Mouse (Mus musculus) limb, embryonic 15.5 days (tissue): ENCODE results near the gene S100pbp. TPM values are rescaled to one million over a fixed set of nuclear protein-coding genes. Genes with fewer than 3 reads are reported as not detected.

ENCODE experiments used
- ATAC-seq: fragments of 200-750 bp; cut with Nextera tagmentation; 2 replicates; pipeline ENCODE4 v1.8.0; 2017; ENCODE audit warnings: low read depth, moderate TSS enrichment; ENCODE audit not compliant: insufficient number of reproducible peaks, low FRiP score, low TSS enrichment
- H3K27ac ChIP-seq: fragments of 300-500 bp; sonication (generic); 2 replicates; pipeline ENCODE4 v1.5.1; 2015; ENCODE audit warnings: moderate library complexity, mild to moderate bottlenecking, inconsistent platforms
- H3K27me3 ChIP-seq: fragments of 300-500 bp; sonication (generic); 2 replicates; pipeline ENCODE4 v1.6.1; 2015; ENCODE audit warnings: inconsistent platforms
- H3K36me3 ChIP-seq: fragments of 300-500 bp; sonication (generic); 2 replicates; pipeline ENCODE4 v1.6.1; 2015; ENCODE audit warnings: inconsistent platforms
- H3K4me1 ChIP-seq: fragments of 300-500 bp; sonication (generic); 2 replicates; pipeline ENCODE4 v1.6.1; 2015; ENCODE audit warnings: inconsistent platforms
- H3K4me2 ChIP-seq: fragments of 300-500 bp; sonication (generic); 2 replicates; pipeline ENCODE4 v1.6.1; 2015; ENCODE audit warnings: mild to moderate bottlenecking, inconsistent platforms
- H3K4me3 ChIP-seq: fragments of 300-500 bp; sonication (generic); 2 replicates; pipeline ENCODE4 v1.5.1; 2015; ENCODE audit warnings: mild to moderate bottlenecking, inconsistent platforms
- H3K9ac ChIP-seq: fragments of 300-500 bp; sonication (generic); 2 replicates; pipeline ENCODE4 v1.6.1; 2015; ENCODE audit warnings: inconsistent platforms
- H3K9me3 ChIP-seq: fragments of 300-500 bp; sonication (generic); 2 replicates; pipeline ENCODE4 v1.6.1; 2016; ENCODE audit warnings: inconsistent platforms
- WGBS: fragments of 180-500 bp; shearing (Covaris S2); methylation state at CpG from one replicate; pipeline ENCODE4 v1.1.7; 2015; 5-methylcytosine and 5-hydroxymethylcytosine counted together
- polyA plus RNA-seq: library from polyadenylated mRNA; unstranded; fragments of >200 nt; fragmentation: Nextera tagmentation; extraction: Ambion mirVana; gene quantifications from 2 replicates; pipeline ENCODE4 v1.2.1, GENCODE M21; 2015

Gene S100pbp
- 16.5 and 18.8 TPM in 2 replicates for polyA plus RNA-seq

- Histone ChIP-seq H3K4me3 (peak within 1 kb of the TSS; percentile 75), H3K27me3 (no peaks in the 10 kb centered on the region), H3K9ac (peak within 1 kb of the TSS; percentile 82), H3K36me3 (peaks cover 10% of the 10 kb centered on the region; the same call in 1 of the 2 replicates), H3K4me1 (peaks cover 26% of the 10 kb centered on the region), H3K4me2 (peak within 1 kb of the TSS; percentile 69), H3K27ac (peak within 1 kb of the TSS; percentile 93), H3K9me3 (no peaks in the 10 kb centered on the region)
- peak; percentile 89 for ATAC-seq
- under 1% methylated on average over 56 of the region's 58 CpGs for WGBS
Measured at GRCm38 (mm10) chr4:129189542-129190519, at the start of gene S100pbp, which contains the start of gene Yars. Gene S100pbp, minus strand, starts transcription at chr4:129189727. Gene Yars, plus strand, starts transcription at chr4:129189760.

GRCm38 (mm10) chr4:129239075-129239474 is 49.5 kb upstream of the S100pbp start:
- H3K4me2 ChIP-seq, result peak overlapping the region; percentile 94
- ATAC-seq, result peak; percentile 77
- under 1% methylated on average over 17 of the region's 29 CpGs for WGBS
- H3K9ac ChIP-seq, result peak overlapping the region; percentile 69
- no peaks in the 10 kb centered on the region for H3K27me3 ChIP-seq
- H3K4me1 ChIP-seq, result peaks cover 60% of the 10 kb centered on the region
- no peaks in the 10 kb centered on the region for H3K36me3 ChIP-seq
- peak overlapping the region; percentile 72 for H3K27ac ChIP-seq
- peak overlapping the region; percentile 76 for H3K4me3 ChIP-seq
- H3K9me3 ChIP-seq, result no peaks in the 10 kb centered on the region

- no peaks in the 10 kb centered on the region for H3K9me3 ChIP-seq
- no peaks in the 10 kb centered on the region for H3K36me3 ChIP-seq
- under 1% methylated on average over 22 of the region's 23 CpGs for WGBS
- peak overlapping the region; percentile 72 for H3K27ac ChIP-seq
- ATAC-seq, result peak; percentile 5; the same call in 1 of the 2 replicates
- no peaks in the 10 kb centered on the region for H3K27me3 ChIP-seq
- H3K4me3 ChIP-seq, result peak overlapping the region; percentile 76
- peak overlapping the region; percentile 69 for H3K9ac ChIP-seq
- peak overlapping the region; percentile 94 for H3K4me2 ChIP-seq
- peaks cover 60% of the 10 kb centered on the region for H3K4me1 ChIP-seq
Measured at GRCm38 (mm10) chr4:129238579-129239016, 49.1 kb upstream of the S100pbp start.

GRCm38 (mm10) chr4:129237843-129238441 is 48.4 kb upstream of the S100pbp start:
- Histone ChIP-seq H3K9me3 (no peaks in the 10 kb centered on the region), H3K9ac (peak overlapping the region; percentile 69; the same call in 1 of the 2 replicates), H3K4me2 (peak overlapping the region; percentile 94), H3K36me3 (no peaks in the 10 kb centered on the region), H3K27me3 (no peaks in the 10 kb centered on the region), H3K4me1 (peaks cover 60% of the 10 kb centered on the region), H3K4me3 (peak overlapping the region; percentile 76), H3K27ac (peak overlapping the region; percentile 72)
- WGBS, result 6% methylated on average over 21 of the region's 21 CpGs
- no peak for ATAC-seq

- Histone ChIP-seq H3K27ac (no peak overlapping the region), H3K27me3 (no peaks in the 10 kb centered on the region), H3K9ac (no peak overlapping the region), H3K36me3 (no peaks in the 10 kb centered on the region), H3K9me3 (no peaks in the 10 kb centered on the region), H3K4me1 (peaks cover 59% of the 10 kb centered on the region), H3K4me3 (no peak overlapping the region), H3K4me2 (no peak overlapping the region)
- no peak for ATAC-seq
- WGBS, result 73% methylated on average over 8 of the region's 8 CpGs
Measured at GRCm38 (mm10) chr4:129236236-129236813, 46.8 kb upstream of the S100pbp start.

GRCm38 (mm10) chr4:129235147-129235546 is 45.6 kb upstream of the S100pbp start:
- Histone ChIP-seq H3K9me3 (no peaks in the 10 kb centered on the region), H3K4me2 (no peak overlapping the region), H3K27ac (0 out of 2 replicates have a peak overlapping the region, but pooled peaks have one; percentile 51), H3K9ac (no peak overlapping the region), H3K36me3 (no peaks in the 10 kb centered on the region), H3K4me3 (no peak overlapping the region), H3K4me1 (peaks cover 60% of the 10 kb centered on the region), H3K27me3 (no peaks in the 10 kb centered on the region)
- WGBS, result 80% methylated on average over 3 of the region's 3 CpGs
- ATAC-seq, result no peak

GRCm38 (mm10) chr4:129234488-129234887 is 45.0 kb upstream of the S100pbp start:
- peaks cover 58% of the 10 kb centered on the region for H3K4me1 ChIP-seq
- no peaks in the 10 kb centered on the region for H3K36me3 ChIP-seq
- WGBS, result 54% methylated on average over 7 of the region's 7 CpGs
- H3K27ac ChIP-seq, result no peak overlapping the region
- H3K9me3 ChIP-seq, result no peaks in the 10 kb centered on the region
- H3K4me2 ChIP-seq, result no peak overlapping the region
- H3K4me3 ChIP-seq, result no peak overlapping the region
- no peak for ATAC-seq
- H3K9ac ChIP-seq, result no peak overlapping the region
- no peaks in the 10 kb centered on the region for H3K27me3 ChIP-seq

GRCm38 (mm10) chr4:129232561-129233360 is 43.2 kb upstream of the S100pbp start:
- peak overlapping the region; percentile 61 for H3K27ac ChIP-seq
- no peak for ATAC-seq
- H3K9me3 ChIP-seq, result no peaks in the 10 kb centered on the region
- no peaks in the 10 kb centered on the region for H3K27me3 ChIP-seq
- no peaks in the 10 kb centered on the region for H3K36me3 ChIP-seq
- no peak overlapping the region for H3K4me2 ChIP-seq
- WGBS, result 70% methylated on average over 9 of the region's 9 CpGs
- H3K4me1 ChIP-seq, result peaks cover 53% of the 10 kb centered on the region
- no peak overlapping the region for H3K4me3 ChIP-seq
- H3K9ac ChIP-seq, result no peak overlapping the region

GRCm38 (mm10) chr4:129231594-129232450 is 42.3 kb upstream of the S100pbp start:
- H3K4me2 ChIP-seq, result no peak overlapping the region
- no peaks in the 10 kb centered on the region for H3K9me3 ChIP-seq
- H3K4me3 ChIP-seq, result no peak overlapping the region
- no peak overlapping the region for H3K9ac ChIP-seq
- no peaks in the 10 kb centered on the region for H3K36me3 ChIP-seq
- 60% methylated on average over 12 of the region's 12 CpGs for WGBS
- 0 out of 2 replicates have a peak, but pooled peaks have one; percentile 9 for ATAC-seq
- H3K27ac ChIP-seq, result peak overlapping the region; percentile 75
- H3K27me3 ChIP-seq, result no peaks in the 10 kb centered on the region
- peaks cover 55% of the 10 kb centered on the region for H3K4me1 ChIP-seq

GRCm38 (mm10) chr4:129230926-129231325 is 41.4 kb upstream of the S100pbp start:
- Histone ChIP-seq H3K27me3 (no peaks in the 10 kb centered on the region), H3K4me2 (no peak overlapping the region), H3K4me3 (no peak overlapping the region), H3K9ac (no peak overlapping the region), H3K9me3 (no peaks in the 10 kb centered on the region), H3K36me3 (no peaks in the 10 kb centered on the region), H3K4me1 (peaks cover 60% of the 10 kb centered on the region), H3K27ac (peak overlapping the region; percentile 75; the same call in 1 of the 2 replicates)
- no peak for ATAC-seq
- WGBS, result 65% methylated on average over 8 of the region's 8 CpGs
